ENCODE assay signal across 8 mouse cellular contexts in genomic region chr7:28268042-28268531, GRCm38 (mm10). TPM values are rescaled to one million over a fixed set of nuclear protein-coding genes. Genes with fewer than 3 reads are reported as not detected.
DNase-seq lines count a peak whose midpoint lies in the region; ATAC-seq and TF ChIP-seq lines count a peak whose summit lies in the region.

No protein-coding gene starts in this region.

- 5% methylated on average over 62 of the region's 62 CpGs for WGBS in thymus, adult 2 months
- WGBS in embryonic facial prominence, embryonic 14.5 days: under 1% methylated on average over 17 of the region's 62 CpGs
- under 1% methylated on average over 50 of the region's 62 CpGs for WGBS in heart, embryonic 13.5 days
- under 1% methylated on average over 48 of the region's 62 CpGs for WGBS in kidney, embryonic 15.5 days
- WGBS in liver, embryonic 12.5 days (ENCODE audit: insufficient replicate concordance): 1% methylated on average over 51 of the region's 62 CpGs

- ATAC-seq in embryonic facial prominence, embryonic 14.5 days (ENCODE audit: low read depth): peak; percentile 82
- ATAC-seq in heart, embryonic 13.5 days (ENCODE audit: extremely low read depth, insufficient number of reproducible peaks, low FRiP score, low TSS enrichment): peak; percentile 35; the same call in 1 of the 2 replicates
- peak; percentile 82 for ATAC-seq in kidney, embryonic 15.5 days (replicated peaks; ENCODE audit: low FRiP score)
- peak; percentile 49 for ATAC-seq in liver, embryonic 12.5 days

- no peak overlapping the region for H3K27ac ChIP-seq in thymus, adult 2 months (ENCODE audit: control insufficient read depth, insufficient read depth, low read length)
- H3K27ac ChIP-seq in embryonic facial prominence, embryonic 14.5 days (replicated peaks; ENCODE audit: low read depth, low read length): peak overlapping the region; percentile 90
- peak overlapping the region; percentile 86 for H3K27ac ChIP-seq in heart, embryonic 13.5 days (replicated peaks)
- H3K27ac ChIP-seq in kidney, embryonic 15.5 days: peak overlapping the region; percentile 88
- H3K27ac ChIP-seq in liver, embryonic 12.5 days: peak overlapping the region; percentile 62

- no peak for TF ChIP-seq CTCF in thymus, adult 2 months (IDR thresholded peaks at IDR 0.05; ENCODE audit: borderline replicate concordance, control insufficient read depth, extremely low read depth, insufficient read depth, low read length, poor library complexity)

- no peaks in the 10 kb centered on the region for H3K9me3 ChIP-seq in embryonic facial prominence, embryonic 14.5 days (ENCODE audit: control insufficient read depth, low read length)
- no peaks in the 10 kb centered on the region for H3K9me3 ChIP-seq in heart, embryonic 13.5 days
- no peaks in the 10 kb centered on the region for H3K9me3 ChIP-seq in kidney, embryonic 15.5 days (replicated peaks)
- no peaks in the 10 kb centered on the region for H3K9me3 ChIP-seq in liver, embryonic 12.5 days (replicated peaks)

- peak overlapping the region; percentile 46 for H3K4me3 ChIP-seq in thymus, adult 2 months (ENCODE audit: control insufficient read depth, insufficient read depth, low read length)
- H3K4me3 ChIP-seq in embryonic facial prominence, embryonic 14.5 days (ENCODE audit: low read depth, low read length): peak overlapping the region; percentile 81
- peak overlapping the region; percentile 92 for H3K4me3 ChIP-seq in heart, embryonic 13.5 days
- peak overlapping the region; percentile 89 for H3K4me3 ChIP-seq in kidney, embryonic 15.5 days (replicated peaks)
- peak overlapping the region; percentile 69 for H3K4me3 ChIP-seq in liver, embryonic 12.5 days

- peak overlapping the region; percentile 70 for H3K4me2 ChIP-seq in embryonic facial prominence, embryonic 14.5 days (ENCODE audit: low read depth, low read length)
- H3K4me2 ChIP-seq in heart, embryonic 13.5 days: peak overlapping the region; percentile 90
- H3K4me2 ChIP-seq in kidney, embryonic 15.5 days: peak overlapping the region; percentile 71
- peak overlapping the region; percentile 83 for H3K4me2 ChIP-seq in liver, embryonic 12.5 days

- H3K4me1 ChIP-seq in thymus, adult 2 months (replicated peaks; ENCODE audit: control insufficient read depth, insufficient read depth, low read length): peaks cover 4% of the 10 kb centered on the region; the same call in 1 of the 2 replicates
- H3K4me1 ChIP-seq in embryonic facial prominence, embryonic 14.5 days (ENCODE audit: control insufficient read depth, insufficient read depth, low read length): no peaks in the 10 kb centered on the region
- H3K4me1 ChIP-seq in heart, embryonic 13.5 days: peaks cover 11% of the 10 kb centered on the region
- peaks cover 11% of the 10 kb centered on the region for H3K4me1 ChIP-seq in kidney, embryonic 15.5 days
- H3K4me1 ChIP-seq in liver, embryonic 12.5 days: peaks cover 9% of the 10 kb centered on the region

- no peaks in the 10 kb centered on the region for H3K36me3 ChIP-seq in thymus, adult 2 months (ENCODE audit: control insufficient read depth, insufficient read depth, low read length)
- H3K36me3 ChIP-seq in embryonic facial prominence, embryonic 14.5 days (ENCODE audit: control insufficient read depth, insufficient read depth, low read length): peaks cover 25% of the 10 kb centered on the region
- peaks cover 34% of the 10 kb centered on the region for H3K36me3 ChIP-seq in heart, embryonic 13.5 days
- H3K36me3 ChIP-seq in kidney, embryonic 15.5 days: peaks cover 32% of the 10 kb centered on the region
- H3K36me3 ChIP-seq in liver, embryonic 12.5 days: peaks cover 9% of the 10 kb centered on the region; the same call in 1 of the 2 replicates

- H3K27me3 ChIP-seq in thymus, adult 2 months (ENCODE audit: control insufficient read depth, insufficient read depth, low read length): no peaks in the 10 kb centered on the region
- no peaks in the 10 kb centered on the region for H3K27me3 ChIP-seq in embryonic facial prominence, embryonic 14.5 days (replicated peaks; ENCODE audit: control insufficient read depth, insufficient read depth, low read length)
- H3K27me3 ChIP-seq in heart, embryonic 13.5 days (replicated peaks): no peaks in the 10 kb centered on the region
- H3K27me3 ChIP-seq in kidney, embryonic 15.5 days: no peaks in the 10 kb centered on the region
- H3K27me3 ChIP-seq in liver, embryonic 12.5 days (replicated peaks): peaks cover 41% of the 10 kb centered on the region

- H3K9ac ChIP-seq in embryonic facial prominence, embryonic 14.5 days (ENCODE audit: low read depth, low read length): peak overlapping the region; percentile 96
- H3K9ac ChIP-seq in heart, embryonic 13.5 days: peak overlapping the region; percentile 98
- H3K9ac ChIP-seq in kidney, embryonic 15.5 days: peak overlapping the region; percentile 97
- peak overlapping the region; percentile 72 for H3K9ac ChIP-seq in liver, embryonic 12.5 days

- no peak for TF ChIP-seq POLR2A in thymus, adult 2 months (IDR thresholded peaks at IDR 0.05; ENCODE audit: control insufficient read depth, extremely low read depth, insufficient read depth, low read length, poor library complexity)

- peak; percentile 29 for DNase-seq in thymus, adult 2 months
- no peak for DNase-seq in thymus, postnatal 0 days (ENCODE audit: low spot score)
- peak; percentile 54 for DNase-seq in embryonic facial prominence, embryonic 14.5 days (ENCODE audit: low spot score)
- peak; percentile 77 for DNase-seq in neural tube, embryonic 10.5 days (ENCODE audit: extremely low spot score, low spot score)
- DNase-seq in testis, postnatal 10 days (ENCODE audit: low spot score): peak; percentile 72

RNA-seq across cellular contexts. Expression of gene Eid2, which starts 0.4 kb away (rescaled TPM):
- polyA plus RNA-seq in thymus, adult 2 months (2012; rRNA removed): 4.6 and 5.8 TPM in 2 replicates
- polyA plus RNA-seq in thymus, postnatal 0 days (2015; fragmentation: Nextera tagmentation; extraction: Ambion mirVana): 3.6 TPM in 2 replicates
- 4.9 and 6.3 TPM in 2 replicates for polyA plus RNA-seq in embryonic facial prominence, embryonic 14.5 days (2014; fragmentation: Nextera tagmentation; extraction: Ambion mirVana)
- polyA plus RNA-seq in heart, embryonic 13.5 days (2015; fragmentation: Nextera tagmentation; extraction: Ambion mirVana): 1.1 and 1.2 TPM in 2 replicates
- 1.8 and 2.1 TPM in 2 replicates for polyA plus RNA-seq in kidney, embryonic 15.5 days (2015; fragmentation: Nextera tagmentation; extraction: Ambion mirVana)
- 4.6 and 5.4 TPM in 2 replicates for polyA plus RNA-seq in liver, embryonic 12.5 days (2016; fragmentation: Nextera tagmentation; extraction: Ambion mirVana)

RNA-seq across cellular contexts. Expression of gene Eid2b, which starts 9.5 kb away (rescaled TPM):
- polyA plus RNA-seq in thymus, adult 2 months (2012; rRNA removed): 8.7 and 11.8 TPM in 2 replicates
- polyA plus RNA-seq in thymus, postnatal 0 days (2015; fragmentation: Nextera tagmentation; extraction: Ambion mirVana): 7.5 and 8.5 TPM in 2 replicates
- 13.4 TPM in 2 replicates for polyA plus RNA-seq in embryonic facial prominence, embryonic 14.5 days (2014; fragmentation: Nextera tagmentation; extraction: Ambion mirVana)
- polyA plus RNA-seq in heart, embryonic 13.5 days (2015; fragmentation: Nextera tagmentation; extraction: Ambion mirVana): 7.4 and 7.6 TPM in 2 replicates
- polyA plus RNA-seq in kidney, embryonic 15.5 days (2015; fragmentation: Nextera tagmentation; extraction: Ambion mirVana): 11.4 and 11.6 TPM in 2 replicates
- polyA plus RNA-seq in liver, embryonic 12.5 days (2016; fragmentation: Nextera tagmentation; extraction: Ambion mirVana): 3.6 and 3.7 TPM in 2 replicates

RNA-seq across cellular contexts. Expression of gene Selenov, which starts 22.9 kb away (rescaled TPM):
- polyA plus RNA-seq in thymus, adult 2 months (2012; rRNA removed): 0.24 TPM in 1 of 2 replicates, not detected in the other
- not detected in 2 replicates for polyA plus RNA-seq in thymus, postnatal 0 days (2015; fragmentation: Nextera tagmentation; extraction: Ambion mirVana)
- 0.42 TPM in 1 of 2 replicates, not detected in the other for polyA plus RNA-seq in embryonic facial prominence, embryonic 14.5 days (2014; fragmentation: Nextera tagmentation; extraction: Ambion mirVana)
- not detected in 2 replicates for polyA plus RNA-seq in heart, embryonic 13.5 days (2015; fragmentation: Nextera tagmentation; extraction: Ambion mirVana)
- polyA plus RNA-seq in kidney, embryonic 15.5 days (2015; fragmentation: Nextera tagmentation; extraction: Ambion mirVana): 0.42 and 0.57 TPM in 2 replicates
- polyA plus RNA-seq in liver, embryonic 12.5 days (2016; fragmentation: Nextera tagmentation; extraction: Ambion mirVana): not detected in 2 replicates

RNA-seq across cellular contexts. Expression of gene Dll3, which starts 34.0 kb away (rescaled TPM):
- polyA plus RNA-seq in thymus, adult 2 months (2012; rRNA removed): 1.1 and 1.3 TPM in 2 replicates
- 0.33 and 0.51 TPM in 2 replicates for polyA plus RNA-seq in thymus, postnatal 0 days (2015; fragmentation: Nextera tagmentation; extraction: Ambion mirVana)
- polyA plus RNA-seq in embryonic facial prominence, embryonic 14.5 days (2014; fragmentation: Nextera tagmentation; extraction: Ambion mirVana): 0.90 and 2.1 TPM in 2 replicates
- polyA plus RNA-seq in heart, embryonic 13.5 days (2015; fragmentation: Nextera tagmentation; extraction: Ambion mirVana): 0.05 and 0.19 TPM in 2 replicates
- polyA plus RNA-seq in kidney, embryonic 15.5 days (2015; fragmentation: Nextera tagmentation; extraction: Ambion mirVana): 0.52 and 0.63 TPM in 2 replicates
- polyA plus RNA-seq in liver, embryonic 12.5 days (2016; fragmentation: Nextera tagmentation; extraction: Ambion mirVana): 0.10 and 0.31 TPM in 2 replicates

RNA-seq across cellular contexts. Expression of gene Timm50, which starts 43.8 kb away (rescaled TPM):
- polyA plus RNA-seq in thymus, adult 2 months (2012; rRNA removed): 100 and 102 TPM in 2 replicates
- polyA plus RNA-seq in thymus, postnatal 0 days (2015; fragmentation: Nextera tagmentation; extraction: Ambion mirVana): 116 and 125 TPM in 2 replicates
- polyA plus RNA-seq in embryonic facial prominence, embryonic 14.5 days (2014; fragmentation: Nextera tagmentation; extraction: Ambion mirVana): 124 and 134 TPM in 2 replicates
- polyA plus RNA-seq in heart, embryonic 13.5 days (2015; fragmentation: Nextera tagmentation; extraction: Ambion mirVana): 114 and 131 TPM in 2 replicates
- polyA plus RNA-seq in kidney, embryonic 15.5 days (2015; fragmentation: Nextera tagmentation; extraction: Ambion mirVana): 154 and 160 TPM in 2 replicates
- 137 and 146 TPM in 2 replicates for polyA plus RNA-seq in liver, embryonic 12.5 days (2016; fragmentation: Nextera tagmentation; extraction: Ambion mirVana)
